Mouse (Mus musculus): ENCODE results near the gene Lamc3. TPM values are rescaled to one million over a fixed set of nuclear protein-coding genes. Genes with fewer than 3 reads are reported as not detected.
A peak's percentile ranks its signal among the peaks of the same experiment; 100 is the strongest.

Lamc3 gene
- polyA plus RNA-seq, 1 experiment: 4.4 TPM

- Histone ChIP-seq H3K4me1 (ENCODE audit: control insufficient read depth, insufficient read depth, insufficient read length, low read length) (peaks cover 6% of the 10 kb centered on the region; the same call in 1 of the 2 replicates), H3K27me3 (ENCODE audit: control insufficient read depth, insufficient read depth, low read length) (peaks cover 20% of the 10 kb centered on the region), H3K27ac (ENCODE audit: insufficient read depth, low read depth, low read length) (no peak within 1 kb of the TSS), H3K4me3 (ENCODE audit: low read depth, low read length) (peak within 1 kb of the TSS; percentile 59), H3K36me3 (ENCODE audit: control insufficient read depth, insufficient read depth, low read length) (no peaks in the 10 kb centered on the region)
- 1% methylated on average over 66 of the region's 66 CpGs for WGBS
- TF ChIP-seq POLR2A (IDR thresholded peaks at IDR 0.05; ENCODE audit: low read depth, low read length) (no peak), CTCF (IDR thresholded peaks at IDR 0.05; ENCODE audit: extremely low read depth, insufficient read length, insufficient replicate concordance, low read depth, low read length) (no peak)
Measured at GRCm38 (mm10) chr2:31950058-31950871, 63.2 kb downstream of the Lamc3 start, which contains the start of gene Aif1l. Gene Aif1l, plus strand, starts transcription at chr2:31950139.

- WGBS: 45% methylated on average over 9 of the region's 9 CpGs
- Histone ChIP-seq H3K36me3 (ENCODE audit: control insufficient read depth, insufficient read depth, low read length) (no peaks in the 10 kb centered on the region), H3K27ac (ENCODE audit: insufficient read depth, low read depth, low read length) (no peak overlapping the region), H3K27me3 (ENCODE audit: control insufficient read depth, insufficient read depth, low read length) (peaks cover 20% of the 10 kb centered on the region), H3K4me1 (ENCODE audit: control insufficient read depth, insufficient read depth, insufficient read length, low read length) (peaks cover 6% of the 10 kb centered on the region; the same call in 1 of the 2 replicates), H3K4me3 (ENCODE audit: low read depth, low read length) (no peak overlapping the region)
- TF ChIP-seq POLR2A (IDR thresholded peaks at IDR 0.05; ENCODE audit: low read depth, low read length) (no peak), CTCF (IDR thresholded peaks at IDR 0.05; ENCODE audit: extremely low read depth, insufficient read length, insufficient replicate concordance, low read depth, low read length) (no peak)
Measured at GRCm38 (mm10) chr2:31950966-31951365, 63.9 kb downstream of the Lamc3 start.

GRCm38 (mm10) chr2:31952236-31952635 lies 65.1 kb downstream of the Lamc3 start:
- WGBS: 77% methylated on average over 10 of the region's 10 CpGs
- Histone ChIP-seq H3K4me1 (ENCODE audit: control insufficient read depth, insufficient read depth, insufficient read length, low read length) (peaks cover 6% of the 10 kb centered on the region; the same call in 1 of the 2 replicates), H3K36me3 (ENCODE audit: control insufficient read depth, insufficient read depth, low read length) (no peaks in the 10 kb centered on the region), H3K4me3 (ENCODE audit: low read depth, low read length) (no peak overlapping the region), H3K27me3 (ENCODE audit: control insufficient read depth, insufficient read depth, low read length) (peaks cover 20% of the 10 kb centered on the region), H3K27ac (ENCODE audit: insufficient read depth, low read depth, low read length) (no peak overlapping the region)
- TF ChIP-seq POLR2A (IDR thresholded peaks at IDR 0.05; ENCODE audit: low read depth, low read length): no peak
- no peak for TF ChIP-seq CTCF (IDR thresholded peaks at IDR 0.05; ENCODE audit: extremely low read depth, insufficient read length, insufficient replicate concordance, low read depth, low read length)

GRCm38 (mm10) chr2:31952725-31953124 lies 65.6 kb downstream of the Lamc3 start:
- no peak overlapping the region for H3K4me3 ChIP-seq (ENCODE audit: low read depth, low read length)
- H3K4me1 ChIP-seq (ENCODE audit: control insufficient read depth, insufficient read depth, insufficient read length, low read length): peaks cover 6% of the 10 kb centered on the region; the same call in 1 of the 2 replicates
- no peak overlapping the region for H3K27ac ChIP-seq (ENCODE audit: insufficient read depth, low read depth, low read length)
- peaks cover 20% of the 10 kb centered on the region for H3K27me3 ChIP-seq (ENCODE audit: control insufficient read depth, insufficient read depth, low read length)
- H3K36me3 ChIP-seq (ENCODE audit: control insufficient read depth, insufficient read depth, low read length): no peaks in the 10 kb centered on the region
- 84% methylated on average over 3 of the region's 3 CpGs for WGBS
- TF ChIP-seq CTCF (IDR thresholded peaks at IDR 0.05; ENCODE audit: extremely low read depth, insufficient read length, insufficient replicate concordance, low read depth, low read length): no peak
- TF ChIP-seq POLR2A (IDR thresholded peaks at IDR 0.05; ENCODE audit: low read depth, low read length): no peak

- Histone ChIP-seq H3K4me3 (ENCODE audit: low read depth, low read length) (no peak overlapping the region), H3K4me1 (ENCODE audit: control insufficient read depth, insufficient read depth, insufficient read length, low read length) (peaks cover 6% of the 10 kb centered on the region; the same call in 1 of the 2 replicates), H3K27me3 (ENCODE audit: control insufficient read depth, insufficient read depth, low read length) (peaks cover 20% of the 10 kb centered on the region), H3K36me3 (ENCODE audit: control insufficient read depth, insufficient read depth, low read length) (no peaks in the 10 kb centered on the region), H3K27ac (ENCODE audit: insufficient read depth, low read depth, low read length) (no peak overlapping the region)
- TF ChIP-seq POLR2A (IDR thresholded peaks at IDR 0.05; ENCODE audit: low read depth, low read length): no peak
- no peak for TF ChIP-seq CTCF (IDR thresholded peaks at IDR 0.05; ENCODE audit: extremely low read depth, insufficient read length, insufficient replicate concordance, low read depth, low read length)
- WGBS: 76% methylated on average over 8 of the region's 8 CpGs
Measured at GRCm38 (mm10) chr2:31953687-31954086, 66.6 kb downstream of the Lamc3 start.

- no peak overlapping the region for H3K27ac ChIP-seq (ENCODE audit: insufficient read depth, low read depth, low read length)
Measured at GRCm38 (mm10) chr2:31954779-31955181, 67.7 kb downstream of the Lamc3 start.

GRCm38 (mm10) chr2:31955686-31956085 lies 68.6 kb downstream of the Lamc3 start:
- no peak overlapping the region for H3K4me3 ChIP-seq (ENCODE audit: low read depth, low read length)
- no peak overlapping the region for H3K27ac ChIP-seq (ENCODE audit: insufficient read depth, low read depth, low read length)
- TF ChIP-seq POLR2A (IDR thresholded peaks at IDR 0.05; ENCODE audit: low read depth, low read length) (no peak), CTCF (IDR thresholded peaks at IDR 0.05; ENCODE audit: extremely low read depth, insufficient read length, insufficient replicate concordance, low read depth, low read length) (no peak)
- WGBS: 74% methylated on average over 5 of the region's 5 CpGs
- no peaks in the 10 kb centered on the region for H3K36me3 ChIP-seq (ENCODE audit: control insufficient read depth, insufficient read depth, low read length)
- H3K4me1 ChIP-seq (ENCODE audit: control insufficient read depth, insufficient read depth, insufficient read length, low read length): no peaks in the 10 kb centered on the region
- H3K27me3 ChIP-seq (ENCODE audit: control insufficient read depth, insufficient read depth, low read length): peaks cover 12% of the 10 kb centered on the region

More at GRCm38 (mm10) chr2:31954779-31955181, 67.7 kb downstream of the Lamc3 start:
- no peak overlapping the region for H3K4me3 ChIP-seq (ENCODE audit: low read depth, low read length)
- peaks cover 6% of the 10 kb centered on the region; the same call in 1 of the 2 replicates for H3K4me1 ChIP-seq (ENCODE audit: control insufficient read depth, insufficient read depth, insufficient read length, low read length)
- 87% methylated on average over 9 of the region's 9 CpGs for WGBS
- H3K36me3 ChIP-seq (ENCODE audit: control insufficient read depth, insufficient read depth, low read length): no peaks in the 10 kb centered on the region
- H3K27me3 ChIP-seq (ENCODE audit: control insufficient read depth, insufficient read depth, low read length): peaks cover 20% of the 10 kb centered on the region
- no peak for TF ChIP-seq POLR2A (IDR thresholded peaks at IDR 0.05; ENCODE audit: low read depth, low read length)

Measured in small intestine, adult 2 months (tissue).